Mouse (Mus musculus) adrenal gland, postnatal 36 days (tissue): ENCODE results near the gene Gm10985. TPM values are rescaled to one million over a fixed set of nuclear protein-coding genes. Genes with fewer than 3 reads are reported as not detected.
A peak's percentile ranks its signal among the peaks of the same experiment; 100 is the strongest.

ENCODE experiments used
- DNase-seq, 2 experiments: peaks; one replicate each; pipeline ENCODE4 v3.0.0; 2021; ENCODE audit warnings: mixed read lengths in 1 of 2
- long read RNA-seq, 2 experiments: library from polyadenylated mRNA; stranded (forward); transcript quantifications; one replicate each; pipeline ENCODE4 v2.0.0; 2021; ENCODE audit warnings: borderline sequencing depth in 2 of 2
- total RNA-seq, 2 experiments: library from RNA; stranded (reverse); gene quantifications; 2 replicates each; pipeline ENCODE4 v1.2.3; 2021

The Gm10985 gene
- total RNA-seq, result not detected
- long read RNA-seq, experiment 1, result 0 reads
- long read RNA-seq, experiment 2, result 0 reads

- no peak for DNase-seq
Measured at GRCm38 (mm10) chr3:53844786-53845185, at the start of gene Gm10985. Gene Gm10985, plus strand, starts transcription at chr3:53845086.

DNA sequence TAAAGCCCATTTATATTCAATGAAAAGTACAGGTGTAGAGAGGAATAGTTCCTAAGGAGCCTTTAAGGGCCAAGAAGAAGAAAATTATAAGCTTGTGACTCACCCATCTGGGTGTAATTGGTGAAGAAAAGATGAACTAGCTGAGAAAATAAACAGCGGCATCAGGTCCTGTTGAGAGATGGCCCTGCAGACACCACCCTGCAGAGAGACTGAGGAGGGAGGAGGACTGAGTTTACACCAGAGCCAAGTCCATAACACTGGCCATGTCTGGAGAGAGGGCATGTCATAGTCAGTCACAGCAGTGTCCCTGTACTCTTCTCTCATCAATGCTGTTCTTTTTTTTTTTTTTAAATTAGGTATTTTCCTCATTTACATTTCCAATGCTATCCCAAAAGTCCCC lies 48.0 kb upstream of the Gm10985 start:
- no peak for DNase-seq

DNA sequence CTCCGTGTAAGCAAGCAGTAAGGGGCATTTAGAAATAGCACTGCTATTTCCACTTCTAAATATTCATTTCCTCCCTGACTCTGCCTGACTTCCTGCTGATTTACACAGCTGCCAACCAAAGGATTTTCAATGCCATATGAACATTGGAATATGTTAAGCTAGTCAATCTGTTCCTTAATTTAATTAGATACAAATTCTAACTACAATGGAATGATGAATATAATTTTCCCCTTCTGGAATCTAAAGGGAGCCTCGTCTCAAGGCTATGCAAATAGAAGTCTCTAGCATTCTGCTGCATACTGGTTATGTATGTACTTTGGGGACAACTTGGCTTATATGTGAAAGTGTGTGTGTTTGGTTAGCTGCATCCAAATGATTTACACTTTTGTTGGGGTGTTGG lies 45.2 kb upstream of the Gm10985 start:
- no peak for DNase-seq

DNA sequence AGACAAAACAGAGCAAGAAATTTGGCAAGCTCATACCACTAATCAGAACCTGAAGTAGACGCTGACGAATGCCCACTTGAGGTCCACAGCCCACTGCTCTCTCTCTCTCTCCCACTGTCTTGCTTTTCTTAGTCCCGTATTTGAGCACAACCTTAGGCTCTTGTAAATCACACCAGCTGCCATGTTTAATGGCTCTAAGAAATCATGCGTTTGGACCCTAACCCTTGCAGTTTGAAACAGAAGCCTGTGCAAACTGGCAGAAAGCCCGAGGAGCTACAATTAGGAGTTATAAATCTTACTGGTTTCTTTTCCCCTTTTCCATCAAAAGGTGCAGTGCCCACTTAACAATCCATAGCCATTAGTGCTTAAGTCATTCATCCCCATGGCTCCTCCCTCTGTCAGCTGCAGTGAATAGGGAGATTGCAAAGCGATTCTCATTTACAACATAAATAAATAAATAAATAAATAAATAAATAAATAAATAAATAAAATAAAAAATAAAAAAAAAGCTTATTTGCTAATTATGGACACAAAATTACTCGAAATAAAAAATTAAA lies 31.4 kb upstream of the Gm10985 start:
- DNase-seq, result no peak

- no peak for DNase-seq
Measured at GRCm38 (mm10) chr3:53834238-53834637, 10.6 kb upstream of the Gm10985 start.

DNA sequence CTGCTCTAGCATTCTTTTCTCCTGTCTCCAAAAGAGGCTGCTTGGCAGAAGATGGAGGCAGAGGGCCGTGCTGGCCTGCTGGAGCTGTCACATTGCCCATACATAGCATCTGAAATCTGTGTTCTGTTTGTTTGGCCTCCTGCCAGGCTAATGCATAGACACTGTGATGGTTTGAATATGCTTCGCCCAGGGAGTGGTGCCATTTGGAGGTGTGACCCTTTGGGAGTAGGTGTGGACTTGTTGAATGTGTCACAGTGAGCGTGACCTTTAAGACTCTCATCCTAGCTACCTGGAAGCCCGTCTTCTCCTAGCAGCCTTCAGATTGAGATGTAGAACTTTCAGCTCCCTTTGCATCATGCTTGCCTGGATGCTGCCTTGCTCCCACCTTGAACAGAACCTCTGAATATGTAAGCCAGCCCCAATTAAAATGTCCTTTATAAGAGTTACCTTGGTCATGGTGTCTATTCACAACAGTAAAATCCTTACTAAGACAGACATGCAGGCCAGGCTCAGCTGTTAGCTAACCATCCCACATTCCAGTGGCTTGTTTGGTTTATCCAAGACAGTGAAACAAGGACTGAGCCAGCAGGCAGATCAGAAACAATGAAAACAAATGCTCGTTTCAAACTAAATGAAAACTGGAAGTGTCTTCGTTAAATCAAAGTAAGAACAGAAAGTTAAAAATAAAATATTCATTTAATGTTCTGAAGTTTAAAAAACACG lies 1.5 kb downstream of the Gm10985 start:
- DNase-seq, result no peak

DNA sequence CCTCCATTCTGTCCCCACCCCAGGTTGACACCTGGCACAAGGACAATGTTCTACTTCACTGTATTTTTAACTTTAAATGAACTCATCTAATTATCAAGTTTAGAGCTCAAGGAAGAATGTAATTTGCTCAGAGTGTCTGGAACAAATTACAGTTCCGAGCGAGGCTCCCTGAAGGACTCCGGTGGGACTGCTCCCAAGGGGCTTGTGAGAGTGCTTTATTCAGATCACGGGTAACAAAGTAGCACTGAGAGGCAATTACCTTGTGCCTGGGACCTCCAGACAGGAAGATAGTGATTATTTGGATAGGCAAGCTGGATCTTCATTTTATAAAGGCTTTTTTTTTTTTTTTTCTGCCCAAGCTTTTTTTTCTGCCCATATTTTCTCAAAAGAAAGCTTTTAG lies 2.8 kb downstream of the Gm10985 start:
- DNase-seq, result no peak

DNA sequence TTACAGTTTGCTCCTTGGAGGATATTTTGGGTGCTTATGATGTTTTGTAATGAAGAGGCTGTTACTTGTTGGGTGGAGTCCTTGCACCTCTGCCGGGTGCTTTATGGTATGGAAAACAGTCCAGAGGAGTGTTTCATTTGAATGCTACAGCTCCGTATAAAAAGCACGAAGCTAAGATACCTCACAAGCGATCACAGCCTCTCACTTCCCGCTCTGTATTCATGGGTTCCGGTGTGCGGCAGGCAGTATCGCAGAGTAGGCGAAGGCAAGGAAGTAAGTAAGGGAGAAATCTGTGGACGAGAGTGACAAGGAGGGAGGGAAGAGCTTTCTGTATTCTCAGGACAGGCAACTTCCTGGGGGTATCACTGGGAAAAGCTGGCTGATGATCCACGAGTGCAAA lies 3.4 kb downstream of the Gm10985 start:
- no peak for DNase-seq

DNA sequence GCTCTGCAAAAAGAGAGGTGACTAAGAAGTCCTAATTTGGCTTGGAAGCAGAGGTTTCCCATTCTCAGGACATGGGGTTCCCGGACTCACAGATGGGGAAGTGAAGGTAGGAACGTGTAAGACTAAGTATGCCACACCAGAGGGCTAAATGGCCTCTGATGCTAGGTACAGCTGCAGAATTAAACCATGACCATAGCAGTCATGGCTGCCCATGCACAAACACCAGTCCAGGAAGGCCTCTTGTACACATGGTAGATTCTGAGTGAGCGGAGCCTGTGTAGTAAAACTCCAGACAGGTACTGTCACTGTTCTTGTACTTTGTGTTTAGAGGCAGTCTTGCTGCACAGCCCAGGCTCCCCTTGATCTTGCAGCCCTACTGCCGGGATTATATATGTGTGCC lies 9.4 kb downstream of the Gm10985 start:
- DNase-seq, result no peak

- DNase-seq, result no peak
Measured at GRCm38 (mm10) chr3:53854831-53855230, 9.9 kb downstream of the Gm10985 start.

- DNase-seq, result peak; percentile 95
Measured at GRCm38 (mm10) chr3:53863383-53864220, 18.7 kb downstream of the Gm10985 start, which contains the start of gene Ufm1. Gene Ufm1, minus strand, starts transcription at chr3:53863830.

GRCm38 (mm10) chr3:53868212-53868611 lies 23.3 kb downstream of the Gm10985 start:
- DNase-seq, result no peak

DNA sequence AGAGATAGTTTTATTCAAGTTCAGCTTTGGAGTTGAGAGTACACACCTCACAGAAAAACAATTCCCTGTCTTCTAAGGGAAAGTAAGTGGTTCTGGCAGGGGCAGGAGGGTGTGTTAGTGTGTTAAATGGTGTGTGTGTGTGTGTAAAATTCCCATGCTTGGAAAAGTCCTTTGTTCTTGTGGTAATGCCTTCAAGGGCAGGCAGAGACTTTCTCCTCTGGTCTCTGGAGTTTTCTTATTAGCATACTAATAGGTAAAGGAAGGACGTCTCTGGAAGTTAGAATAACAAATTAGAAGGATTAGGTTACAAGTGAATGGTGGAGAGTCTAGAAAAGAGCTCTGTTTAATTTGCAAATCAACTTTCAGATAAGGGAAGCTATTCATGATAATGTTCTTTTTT lies 24.4 kb downstream of the Gm10985 start:
- DNase-seq, result no peak

GRCm38 (mm10) chr3:53870482-53870881 lies 25.6 kb downstream of the Gm10985 start:
- DNase-seq, result no peak

DNA sequence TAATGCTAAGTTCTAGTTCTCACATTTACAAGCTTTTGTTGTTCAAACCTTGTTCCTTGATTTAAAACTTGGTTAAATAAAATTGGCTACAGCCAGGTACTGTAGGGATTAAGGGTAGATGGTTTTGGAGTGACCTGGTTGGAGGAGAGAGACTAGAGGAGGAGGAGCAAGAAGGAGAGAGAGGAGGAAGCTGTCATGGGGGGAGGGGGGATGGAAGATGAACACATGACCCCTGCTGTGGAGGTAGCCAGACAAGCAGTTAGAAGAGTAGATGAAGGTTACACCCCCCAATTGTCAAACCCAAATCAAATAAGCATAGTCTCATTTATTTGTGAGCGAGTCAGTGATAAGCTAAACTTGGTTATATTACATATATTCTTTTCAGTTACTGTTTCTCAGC lies 26.7 kb downstream of the Gm10985 start:
- no peak for DNase-seq

GRCm38 (mm10) chr3:53890619-53891540 lies 46.0 kb downstream of the Gm10985 start:
- no peak for DNase-seq

Other genes with a start within 250 kb of the Gm10985 start
- under 1 TPM; 0.23 to 0.26 TPM for gene Frem2, start 187.7 kb upstream of the Gm10985 start, total RNA-seq
- 100 to 1,000 TPM in 1 of 2 experiments, 10 to 100 TPM in 1; 96.2 to 110 TPM for gene Ufm1, start 18.7 kb downstream of the Gm10985 start, total RNA-seq